8 mouse cellular contexts compared by ENCODE assay signal in the genomic region with DNA sequence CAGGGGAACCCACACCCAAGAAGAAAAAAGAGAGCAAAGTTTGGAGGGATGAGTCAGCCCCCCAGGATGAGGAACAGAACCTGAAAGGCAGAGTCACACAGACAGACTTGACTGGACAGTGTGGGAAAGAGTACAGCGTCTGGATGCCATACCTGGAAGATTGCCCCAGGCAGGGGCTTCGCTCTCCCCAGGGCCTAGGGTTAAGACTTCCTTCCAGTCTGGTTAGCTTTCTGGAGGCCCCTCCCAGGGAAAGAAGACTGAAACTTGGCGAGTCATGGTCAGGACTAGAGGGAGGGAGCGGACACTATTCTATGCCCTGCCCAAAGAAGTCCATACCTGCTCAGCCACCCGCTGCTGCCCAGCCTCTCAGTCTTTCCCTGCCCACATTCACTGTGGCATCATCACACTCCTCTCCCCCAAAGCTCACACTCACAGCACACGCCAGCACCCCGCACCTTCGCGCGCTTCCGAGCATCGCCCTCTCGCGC. TPM values are rescaled to one million over a fixed set of nuclear protein-coding genes. Genes with fewer than 3 reads are reported as not detected.
DNase-seq lines count a peak whose midpoint lies in the region; ATAC-seq and TF ChIP-seq lines count a peak whose summit lies in the region.
"Had no signal": no experiment of that assay in that cellular context is flagged by ENCODE, and none has a peak within 500 bp of the region (broad histone marks: within the 10 kb centered on the region; RNA-seq: fewer than 3 reads in every experiment).

No protein-coding gene starts in this region.

- H3K79me2 ChIP-seq in liver, adult 2 months (ENCODE audit: control insufficient read depth, insufficient read depth, low read length), result no peaks in the 10 kb centered on the region

- H3K36me3 ChIP-seq in liver, adult 2 months (ENCODE audit: control insufficient read depth, insufficient read depth, low read length), result no peaks in the 10 kb centered on the region
- H3K36me3 ChIP-seq in forebrain, embryonic 12.5 days (replicated peaks), result no peaks in the 10 kb centered on the region
- H3K36me3 ChIP-seq in limb, embryonic 12.5 days, result no peaks in the 10 kb centered on the region

- TF ChIP-seq CTCF in liver, adult 2 months (IDR thresholded peaks at IDR 0.05; ENCODE audit: low read depth, low read length), result no peak
- no peak for TF ChIP-seq CTCF in olfactory bulb, adult 2 months (IDR thresholded peaks at IDR 0.05; ENCODE audit: insufficient read depth, low read depth, low read length)

- H3K4me3 ChIP-seq in liver, adult 2 months (ENCODE audit: insufficient read depth, low read depth, low read length), result peak overlapping the region; percentile 76; the same call in 1 of the 2 replicates
- peak overlapping the region; percentile 90 for H3K4me3 ChIP-seq in forebrain, embryonic 12.5 days (replicated peaks)
- peak overlapping the region; percentile 72 for H3K4me3 ChIP-seq in limb, embryonic 12.5 days (replicated peaks)
- H3K4me3 ChIP-seq in olfactory bulb, adult 2 months (ENCODE audit: insufficient read depth, low read depth, low read length), result peak overlapping the region; percentile 64

- no peak for DNase-seq in liver, adult 2 months (ENCODE audit: extremely low read depth, low read depth, low spot score)
- DNase-seq in liver, result no peak
- no peak for DNase-seq in left cerebral cortex, postnatal 25 days (ENCODE audit: low spot score in 2 of 2)

- H3K27me3 ChIP-seq in liver, adult 2 months (ENCODE audit: control insufficient read depth, insufficient read depth, low read length), result no peaks in the 10 kb centered on the region
- 0 out of 2 replicates have a peak, but pooled peaks cover 6% of the 10 kb centered on the region for H3K27me3 ChIP-seq in forebrain, embryonic 12.5 days
- H3K27me3 ChIP-seq in limb, embryonic 12.5 days, result peaks cover 43% of the 10 kb centered on the region

- no peak for TF ChIP-seq POLR2A in liver, adult 2 months (IDR thresholded peaks at IDR 0.05; ENCODE audit: extremely low read depth, insufficient read depth, low read length)
- no peak for TF ChIP-seq POLR2A in olfactory bulb, adult 2 months (IDR thresholded peaks at IDR 0.05; ENCODE audit: insufficient read depth, low read depth, low read length)

- H3K4me1 ChIP-seq in liver, adult 2 months (ENCODE audit: control insufficient read depth, insufficient read depth, low read length), result no peaks in the 10 kb centered on the region
- H3K4me1 ChIP-seq in forebrain, embryonic 12.5 days, result peaks cover 58% of the 10 kb centered on the region
- H3K4me1 ChIP-seq in limb, embryonic 12.5 days (replicated peaks), result peaks cover 20% of the 10 kb centered on the region
- H3K4me1 ChIP-seq in olfactory bulb, adult 2 months (ENCODE audit: control insufficient read depth, insufficient read depth, low read length), result peaks cover 26% of the 10 kb centered on the region

- WGBS in liver, adult 2 months, result 31% methylated on average over 14 of the region's 14 CpGs
- WGBS in forebrain, embryonic 12.5 days, result 8% methylated on average over 14 of the region's 14 CpGs
- 14% methylated on average over 14 of the region's 14 CpGs for WGBS in limb, embryonic 12.5 days
- 8% methylated on average over 14 of the region's 14 CpGs for WGBS in olfactory bulb, adult 2 months

- intact Hi-C loops in left cerebral cortex, postnatal 25 days (cut with DNase I), result loop anchor here (1.0 kb wide), 1 partner anchor 33 kb away; no protein-coding TSS in a partner anchor

- H3K9ac ChIP-seq in liver, adult 2 months (ENCODE audit: low read depth, low read length), result no peak overlapping the region
- H3K9ac ChIP-seq in forebrain, embryonic 12.5 days, result peak overlapping the region; percentile 96
- H3K9ac ChIP-seq in limb, embryonic 12.5 days (replicated peaks), result peak overlapping the region; percentile 75

- H3K4me2 ChIP-seq in forebrain, embryonic 12.5 days, result peak overlapping the region; percentile 88
- H3K4me2 ChIP-seq in limb, embryonic 12.5 days, result peak overlapping the region; percentile 95

- H3K9me3 ChIP-seq in forebrain, embryonic 12.5 days, result no peaks in the 10 kb centered on the region
- H3K9me3 ChIP-seq in limb, embryonic 12.5 days, result no peaks in the 10 kb centered on the region

- peak; percentile 39 for ATAC-seq in forebrain, embryonic 12.5 days (ENCODE audit: low FRiP score)
- peak; percentile 45; the same call in 1 of the 2 replicates for ATAC-seq in limb, embryonic 12.5 days (ENCODE audit: insufficient number of reproducible peaks, insufficient read depth, low FRiP score, low TSS enrichment, low read depth)
- ATAC-seq in megakaryocyte-erythroid progenitor cell, adult 5-6 weeks (replicated peaks; ENCODE audit: low FRiP score, low TSS enrichment, poor library complexity, severe bottlenecking), result no peak

- H3K27ac ChIP-seq in liver, adult 2 months (replicated peaks; ENCODE audit: insufficient read depth, low read depth, low read length), result no peak overlapping the region
- no peak overlapping the region for H3K27ac ChIP-seq in forebrain, embryonic 12.5 days
- no peak overlapping the region for H3K27ac ChIP-seq in limb, embryonic 12.5 days
- peak overlapping the region; percentile 64 for H3K27ac ChIP-seq in olfactory bulb, adult 2 months (ENCODE audit: insufficient read depth, low read depth, low read length)

RNA-seq across cellular contexts. Expression of gene Cadm4, which starts 0.8 kb away (rescaled TPM):
- total RNA-seq in liver, adult 2 months (2014; rRNA removed), result 2.1 and 3.5 TPM in 2 replicates
- 5.3 and 6.5 TPM in 2 replicates for polyA plus RNA-seq in liver, adult 2 months (2012; rRNA removed)
- polyA plus RNA-seq in forebrain, embryonic 12.5 days (2016; fragmentation: Nextera tagmentation; extraction: Ambion mirVana), result 32.1 and 38.3 TPM in 2 replicates
- 6.5 and 7.0 TPM in 2 replicates for polyA plus RNA-seq in limb, embryonic 12.5 days (2016; fragmentation: Nextera tagmentation; extraction: Ambion mirVana)
- not detected in 2 replicates for polyA plus RNA-seq in olfactory bulb, adult 2 months (2012; ENCODE audit: insufficient read depth, insufficient read length, low replicate concordance, missing spikeins)
- 0.27 TPM in 1 of 2 replicates, not detected in the other for total RNA-seq in megakaryocyte-erythroid progenitor cell, adult 5-6 weeks (2014; fragmentation: Nextera tagmentation)
- total RNA-seq in megakaryocyte-erythroid progenitor cell, adult 5-6 weeks (2017), result not detected in 2 replicates
- 100 to 1,000 TPM; 243 to 246 TPM for total RNA-seq in left cerebral cortex, postnatal 25 days (2021)

RNA-seq across cellular contexts. Expression of gene Plaur, which starts 18.7 kb away (rescaled TPM):
- total RNA-seq in liver, adult 2 months (2014; rRNA removed), result 0.18 and 1.1 TPM in 2 replicates
- 0.22 and 0.97 TPM in 2 replicates for polyA plus RNA-seq in liver, adult 2 months (2012; rRNA removed)
- polyA plus RNA-seq in forebrain, embryonic 12.5 days (2016; fragmentation: Nextera tagmentation; extraction: Ambion mirVana), result 1.0 and 1.2 TPM in 2 replicates
- polyA plus RNA-seq in limb, embryonic 12.5 days (2016; fragmentation: Nextera tagmentation; extraction: Ambion mirVana), result 1.8 and 2.6 TPM in 2 replicates
- polyA plus RNA-seq in olfactory bulb, adult 2 months (2012; ENCODE audit: insufficient read depth, insufficient read length, low replicate concordance, missing spikeins), result not detected in 2 replicates
- 2.3 and 5.4 TPM in 2 replicates for total RNA-seq in megakaryocyte-erythroid progenitor cell, adult 5-6 weeks (2014; fragmentation: Nextera tagmentation)
- total RNA-seq in megakaryocyte-erythroid progenitor cell, adult 5-6 weeks (2017), result 2.2 and 2.5 TPM in 2 replicates
- total RNA-seq in left cerebral cortex, postnatal 25 days (2021), result under 1 TPM; 0.71 to 0.73 TPM

RNA-seq across cellular contexts. Expression of gene Zfp428, which starts 25.8 kb away (rescaled TPM):
- total RNA-seq in liver, adult 2 months (2014; rRNA removed), result 1.4 TPM in 2 replicates
- polyA plus RNA-seq in liver, adult 2 months (2012; rRNA removed), result 2.3 and 3.3 TPM in 2 replicates
- 170 and 182 TPM in 2 replicates for polyA plus RNA-seq in forebrain, embryonic 12.5 days (2016; fragmentation: Nextera tagmentation; extraction: Ambion mirVana)
- 94.4 and 101 TPM in 2 replicates for polyA plus RNA-seq in limb, embryonic 12.5 days (2016; fragmentation: Nextera tagmentation; extraction: Ambion mirVana)
- not detected in 2 replicates for polyA plus RNA-seq in olfactory bulb, adult 2 months (2012; ENCODE audit: insufficient read depth, insufficient read length, low replicate concordance, missing spikeins)
- total RNA-seq in megakaryocyte-erythroid progenitor cell, adult 5-6 weeks (2014; fragmentation: Nextera tagmentation), result 3.5 and 4.0 TPM in 2 replicates
- total RNA-seq in megakaryocyte-erythroid progenitor cell, adult 5-6 weeks (2017), result 3.1 and 9.7 TPM in 2 replicates
- total RNA-seq in left cerebral cortex, postnatal 25 days (2021), result 10 to 100 TPM; 45.7 to 52.6 TPM

RNA-seq across cellular contexts. Expression of gene Irgc1, which starts 28.9 kb away (rescaled TPM):
- not detected in 2 replicates for total RNA-seq in liver, adult 2 months (2014; rRNA removed)
- 0.20 TPM in 1 of 2 replicates, not detected in the other for polyA plus RNA-seq in liver, adult 2 months (2012; rRNA removed)
- polyA plus RNA-seq in forebrain, embryonic 12.5 days (2016; fragmentation: Nextera tagmentation; extraction: Ambion mirVana), result not detected in 2 replicates
- polyA plus RNA-seq in limb, embryonic 12.5 days (2016; fragmentation: Nextera tagmentation; extraction: Ambion mirVana), result not detected in 2 replicates
- not detected in 2 replicates for polyA plus RNA-seq in olfactory bulb, adult 2 months (2012; ENCODE audit: insufficient read depth, insufficient read length, low replicate concordance, missing spikeins)
- not detected in 2 replicates for total RNA-seq in megakaryocyte-erythroid progenitor cell, adult 5-6 weeks (2014; fragmentation: Nextera tagmentation)
- not detected in 2 replicates for total RNA-seq in megakaryocyte-erythroid progenitor cell, adult 5-6 weeks (2017)
- under 1 TPM; 0.34 to 0.57 TPM for total RNA-seq in left cerebral cortex, postnatal 25 days (2021)

RNA-seq across cellular contexts. Expression of gene AC161166.1, which starts 31.2 kb away (rescaled TPM):
- not detected in 2 replicates for total RNA-seq in liver, adult 2 months (2014; rRNA removed)
- not detected in 2 replicates for polyA plus RNA-seq in liver, adult 2 months (2012; rRNA removed)
- polyA plus RNA-seq in forebrain, embryonic 12.5 days (2016; fragmentation: Nextera tagmentation; extraction: Ambion mirVana), result 1.6 and 1.7 TPM in 2 replicates
- polyA plus RNA-seq in limb, embryonic 12.5 days (2016; fragmentation: Nextera tagmentation; extraction: Ambion mirVana), result 0.52 and 1.1 TPM in 2 replicates
- polyA plus RNA-seq in olfactory bulb, adult 2 months (2012; ENCODE audit: insufficient read depth, insufficient read length, low replicate concordance, missing spikeins), result not detected in 2 replicates
- not detected in 2 replicates for total RNA-seq in megakaryocyte-erythroid progenitor cell, adult 5-6 weeks (2014; fragmentation: Nextera tagmentation)
- not detected in 2 replicates for total RNA-seq in megakaryocyte-erythroid progenitor cell, adult 5-6 weeks (2017)
- total RNA-seq in left cerebral cortex, postnatal 25 days (2021), result not detected
- polyA plus RNA-seq: large intestine, adult 2 months had no signal

Comparison
In these comparisons a context has a peak if more than half of its experiments do, and no peak if none do; other contexts are left out.
1. RNA of gene Zfp428, which starts 25.8 kb away (polyA plus RNA-seq): 170 to 182 TPM in forebrain, embryonic 12.5 days and 94.4 to 101 TPM in limb, embryonic 12.5 days; 2.3 to 3.3 TPM in liver, adult 2 months and not detected in olfactory bulb, adult 2 months; every median in the first group is over 10 times any median in the second.
2. Peak in every context shown above with its lines, with median percentiles within 50 percentile points of each other: H3K4me3 ChIP-seq.